Mouse (Mus musculus) midbrain, embryonic 11.5 days (tissue): ENCODE measurements around the gene Hspa2. TPM values are rescaled to one million over a fixed set of nuclear protein-coding genes. Genes with fewer than 3 reads are reported as not detected.

Source experiments
- ATAC-seq: fragments of 200-750 bp; cut with Nextera tagmentation; 2 replicates; pipeline ENCODE4 v1.8.0; 2017; ENCODE audit warnings: moderate TSS enrichment, moderate library complexity; ENCODE audit not compliant: low FRiP score
- DNase-seq: peaks from one replicate; pipeline ENCODE4 v3.0.0; 2015; ENCODE audit warnings: low spot score; ENCODE audit errors: missing footprints
- H3K27ac ChIP-seq: fragments of 300-500 bp; sonication (generic); 2 replicates; pipeline ENCODE4 v1.5.1; 2014; ENCODE audit warnings: low read depth, low read length
- H3K27me3 ChIP-seq: fragments of 300-500 bp; sonication (generic); 2 replicates; pipeline ENCODE4 v1.6.1; 2014; ENCODE audit warnings: mild to moderate bottlenecking, low read length, moderate library complexity, mixed read lengths; ENCODE audit not compliant: control insufficient read depth, insufficient read depth
- H3K36me3 ChIP-seq: fragments of 300-500 bp; sonication (generic); 2 replicates; pipeline ENCODE4 v1.6.1; 2014; ENCODE audit warnings: mild to moderate bottlenecking, low read length, moderate library complexity, mixed read lengths; ENCODE audit not compliant: control insufficient read depth, insufficient read depth
- H3K4me1 ChIP-seq: fragments of 300-500 bp; sonication (generic); 2 replicates; pipeline ENCODE4 v1.6.1; 2014; ENCODE audit warnings: low read length; ENCODE audit not compliant: control insufficient read depth, insufficient read depth
- H3K4me2 ChIP-seq: fragments of 300-500 bp; sonication (generic); 2 replicates; pipeline ENCODE4 v1.6.1; 2014; ENCODE audit warnings: mild to moderate bottlenecking, moderate library complexity
- H3K4me3 ChIP-seq: fragments of 300-500 bp; sonication (generic); 2 replicates; pipeline ENCODE4 v1.5.1; 2014; ENCODE audit warnings: low read depth, low read length
- H3K9ac ChIP-seq: fragments of 300-500 bp; sonication (generic); 2 replicates; pipeline ENCODE4 v1.6.1; 2014; ENCODE audit warnings: low read length
- H3K9me3 ChIP-seq: fragments of 300-500 bp; sonication (generic); 2 replicates; pipeline ENCODE4 v1.6.1; 2016; ENCODE audit warnings: low read length; ENCODE audit not compliant: control insufficient read depth
- WGBS: fragments of 180-500 bp; shearing (Covaris S2); extraction: QIAGEN DNeasy Blood & Tissue Kit; methylation state at CpG from one replicate; pipeline ENCODE4 v1.1.7; 2014; 5-methylcytosine and 5-hydroxymethylcytosine counted together
- polyA plus RNA-seq: library from polyadenylated mRNA; unstranded; fragments of >200 nt; fragmentation: Nextera tagmentation; extraction: Ambion mirVana; gene quantifications from 2 replicates; pipeline ENCODE4 v1.2.1, GENCODE M21; 2014

Hspa2 gene
- polyA plus RNA-seq, 1 experiment from 2014 or later = 5.1 TPM

DNA sequence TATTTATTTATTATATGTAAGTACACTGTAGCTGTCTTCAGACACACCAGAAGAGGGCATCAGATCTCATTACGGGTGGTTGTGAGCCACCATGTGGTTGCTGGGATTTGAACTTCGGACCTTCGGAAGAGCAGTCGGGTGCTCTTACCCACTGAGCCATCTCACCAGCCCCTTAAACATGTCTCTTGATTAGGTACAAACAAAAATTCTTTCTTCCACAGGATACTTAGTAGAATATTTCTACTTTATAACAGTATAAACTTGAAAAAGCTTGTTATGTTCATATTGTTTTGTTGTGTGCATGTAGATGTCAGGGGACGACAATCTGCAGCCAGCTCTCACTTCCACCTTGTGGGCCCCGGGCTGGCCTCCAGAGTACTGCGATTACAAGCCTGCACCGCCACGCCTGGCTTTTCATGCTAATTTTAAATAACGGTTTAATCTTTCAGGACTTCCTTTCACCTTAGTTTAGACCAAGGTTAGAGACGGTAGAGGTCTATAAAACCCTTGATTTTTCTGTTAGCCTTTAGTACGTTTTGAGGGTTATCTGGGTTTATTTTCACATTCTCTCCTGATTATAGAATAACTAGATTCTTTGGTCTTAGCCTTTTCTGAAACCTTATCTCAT lies 11.5 kb downstream of the Hspa2 start:
- DNase-seq (no peak), ATAC-seq (no peak)
- Histone ChIP-seq H3K9me3 (peaks cover 3% of the 10 kb centered on the region; the same call in 1 of the 2 replicates), H3K27ac (no peak overlapping the region), H3K27me3 (peaks cover 3% of the 10 kb centered on the region), H3K4me1 (peaks cover 5% of the 10 kb centered on the region), H3K4me3 (no peak overlapping the region), H3K4me2 (no peak overlapping the region), H3K36me3 (no peaks in the 10 kb centered on the region), H3K9ac (no peak overlapping the region)
- 87% methylated on average over 11 of the region's 12 CpGs for WGBS

DNA sequence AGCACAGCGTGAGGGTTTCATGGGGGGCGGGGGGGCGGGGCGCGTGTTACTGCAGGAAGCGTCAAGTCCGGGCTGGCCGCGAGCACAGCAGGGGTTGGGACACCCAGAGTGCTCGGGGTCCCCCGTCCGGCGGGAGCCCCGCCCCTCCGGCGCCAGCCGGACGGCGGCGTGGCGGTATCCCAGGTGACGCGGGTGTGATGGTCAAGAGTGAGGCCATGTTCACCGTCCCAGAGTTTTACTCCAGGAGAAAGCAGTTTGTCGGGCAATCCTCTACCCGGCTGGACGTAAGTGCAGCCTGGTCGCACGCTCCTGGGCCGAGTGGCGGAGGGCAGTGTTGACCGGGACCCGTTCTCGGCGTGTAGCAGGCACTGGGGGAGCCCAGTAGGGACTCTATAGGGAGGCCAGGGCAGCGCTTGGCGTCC lies 13.5 kb downstream of the Hspa2 start, which contains the start of gene Ppp1r36:
Ppp1r36 (plus strand) TSS at position 106 of the 422 bp plus-strand sequence.
- Histone ChIP-seq H3K4me1 (peaks cover 5% of the 10 kb centered on the region), H3K27me3 (peaks cover 3% of the 10 kb centered on the region), H3K36me3 (no peaks in the 10 kb centered on the region), H3K4me2 (peak within 1 kb of the TSS; percentile 59), H3K9me3 (peaks cover 3% of the 10 kb centered on the region; the same call in 1 of the 2 replicates), H3K9ac (peak within 1 kb of the TSS; percentile 18; the same call in 1 of the 2 replicates), H3K27ac (no peak within 1 kb of the TSS), H3K4me3 (peak within 1 kb of the TSS; percentile 35)
- DNase-seq = peak; percentile 89
- ATAC-seq = peak; percentile 54
- under 1% methylated on average over 37 of the region's 37 CpGs for WGBS

GRCm38 (mm10) chr12:76418346-76418745 lies 14.4 kb downstream of the Hspa2 start:
- H3K27ac ChIP-seq = no peak overlapping the region
- 92% methylated on average over 5 of the region's 5 CpGs for WGBS
- peaks cover 3% of the 10 kb centered on the region; the same call in 1 of the 2 replicates for H3K9me3 ChIP-seq
- H3K9ac ChIP-seq = no peak overlapping the region
- peaks cover 5% of the 10 kb centered on the region for H3K4me1 ChIP-seq
- no peak overlapping the region for H3K4me2 ChIP-seq
- peaks cover 3% of the 10 kb centered on the region for H3K27me3 ChIP-seq
- no peak overlapping the region for H3K4me3 ChIP-seq
- ATAC-seq (no peak), DNase-seq (no peak)
- H3K36me3 ChIP-seq = no peaks in the 10 kb centered on the region

DNA sequence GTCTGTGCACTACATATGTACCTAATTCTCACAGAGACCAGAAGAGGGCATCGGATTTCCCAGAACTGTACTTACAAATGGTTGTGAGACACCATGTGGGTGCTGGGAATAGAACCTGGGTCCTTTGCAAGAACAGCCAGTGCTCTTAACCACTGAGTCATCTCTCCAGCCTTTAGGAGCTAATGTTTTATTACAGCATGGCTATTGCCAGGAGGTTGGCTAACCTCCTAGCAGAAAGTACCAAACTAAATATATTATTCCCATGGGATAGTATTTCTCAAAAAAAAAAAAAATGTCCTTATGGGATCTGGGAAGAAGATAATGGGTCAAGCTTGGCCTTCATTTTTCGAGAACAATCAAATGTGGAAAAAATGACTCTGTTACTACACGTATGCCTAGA lies 21.3 kb downstream of the Hspa2 start:
- H3K27me3 ChIP-seq = no peaks in the 10 kb centered on the region
- no peaks in the 10 kb centered on the region for H3K36me3 ChIP-seq
- H3K4me1 ChIP-seq = no peaks in the 10 kb centered on the region
- no peak overlapping the region for H3K4me3 ChIP-seq
- 91% methylated on average over 3 of the region's 3 CpGs for WGBS
- H3K27ac ChIP-seq = no peak overlapping the region
- H3K9me3 ChIP-seq = no peaks in the 10 kb centered on the region
- H3K9ac ChIP-seq = no peak overlapping the region
- no peak overlapping the region for H3K4me2 ChIP-seq
- ATAC-seq (no peak), DNase-seq (peak; percentile 70)

DNA sequence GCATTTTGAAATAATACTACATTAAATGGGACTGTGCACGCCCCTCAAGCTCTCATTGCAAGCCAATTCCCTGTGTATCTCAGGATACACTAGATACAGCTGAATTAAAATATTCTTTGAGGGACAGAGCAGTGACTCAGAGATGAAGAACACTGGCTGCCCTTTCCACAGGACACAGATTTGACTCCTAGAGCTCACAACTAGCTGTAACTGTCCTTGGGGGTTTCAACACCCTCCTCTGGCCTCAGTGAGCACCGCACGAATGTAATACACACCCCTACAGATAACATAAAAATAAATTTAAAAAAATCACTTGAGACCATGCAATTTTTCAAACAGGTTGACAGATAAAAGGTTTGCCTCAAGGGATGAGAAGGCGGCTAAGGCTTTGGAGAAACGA lies 23.6 kb downstream of the Hspa2 start:
- WGBS = 69% methylated on average over 5 of the region's 5 CpGs

GRCm38 (mm10) chr12:76430879-76431406 lies 27.0 kb downstream of the Hspa2 start:
- Histone ChIP-seq H3K27me3 (no peaks in the 10 kb centered on the region; the same call in 1 of the 2 replicates), H3K9me3 (no peaks in the 10 kb centered on the region), H3K4me1 (peaks cover 4% of the 10 kb centered on the region; the same call in 1 of the 2 replicates), H3K4me2 (no peak overlapping the region), H3K4me3 (no peak overlapping the region), H3K9ac (no peak overlapping the region), H3K27ac (no peak overlapping the region), H3K36me3 (no peaks in the 10 kb centered on the region)
- no peak for DNase-seq
- WGBS = 65% methylated on average over 5 of the region's 5 CpGs
- no peak for ATAC-seq

More for the DNA sequence above, 23.6 kb downstream of the Hspa2 start:
- Histone ChIP-seq H3K9me3 (no peaks in the 10 kb centered on the region), H3K27ac (no peak overlapping the region), H3K4me3 (no peak overlapping the region), H3K27me3 (no peaks in the 10 kb centered on the region), H3K4me1 (no peaks in the 10 kb centered on the region), H3K4me2 (no peak overlapping the region), H3K9ac (no peak overlapping the region), H3K36me3 (no peaks in the 10 kb centered on the region)
- DNase-seq (no peak), ATAC-seq (no peak)

GRCm38 (mm10) chr12:76431431-76431830 lies 27.5 kb downstream of the Hspa2 start:
- H3K4me2 ChIP-seq = no peak overlapping the region
- H3K4me1 ChIP-seq = peaks cover 4% of the 10 kb centered on the region; the same call in 1 of the 2 replicates
- 90% methylated on average over 6 of the region's 6 CpGs for WGBS
- no peaks in the 10 kb centered on the region; the same call in 1 of the 2 replicates for H3K27me3 ChIP-seq
- no peak overlapping the region for H3K4me3 ChIP-seq
- H3K36me3 ChIP-seq = no peaks in the 10 kb centered on the region
- H3K9ac ChIP-seq = no peak overlapping the region
- no peak overlapping the region for H3K27ac ChIP-seq
- H3K9me3 ChIP-seq = no peaks in the 10 kb centered on the region
- ATAC-seq = no peak
- DNase-seq = no peak

DNA sequence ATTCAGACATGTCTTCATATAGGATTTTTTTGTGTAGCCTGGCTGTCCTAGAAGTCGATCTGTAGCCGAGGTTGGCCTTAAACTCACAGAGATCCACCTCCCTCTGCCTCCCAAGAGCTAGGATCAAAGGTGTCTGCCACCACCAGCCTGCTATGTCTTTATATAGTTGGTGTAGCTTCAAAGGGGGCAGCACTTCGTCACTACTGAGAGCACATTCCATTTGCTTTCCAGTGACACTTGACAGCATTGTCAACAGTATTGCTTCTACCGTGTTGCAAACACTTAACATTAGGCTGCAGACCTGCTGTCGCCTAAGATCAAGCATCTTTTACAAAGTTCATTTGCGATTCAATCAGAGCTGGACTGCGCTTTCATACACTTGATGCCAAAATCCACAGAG lies 30.1 kb downstream of the Hspa2 start:
- H3K4me1 ChIP-seq = peaks cover 4% of the 10 kb centered on the region; the same call in 1 of the 2 replicates
- no peaks in the 10 kb centered on the region for H3K36me3 ChIP-seq
- H3K9ac ChIP-seq = no peak overlapping the region
- 41% methylated on average over 7 of the region's 7 CpGs for WGBS
- H3K4me3 ChIP-seq = no peak overlapping the region
- H3K27ac ChIP-seq = no peak overlapping the region
- DNase-seq = no peak
- no peak for ATAC-seq
- no peaks in the 10 kb centered on the region for H3K9me3 ChIP-seq
- H3K27me3 ChIP-seq = no peaks in the 10 kb centered on the region; the same call in 1 of the 2 replicates
- H3K4me2 ChIP-seq = no peak overlapping the region

DNA sequence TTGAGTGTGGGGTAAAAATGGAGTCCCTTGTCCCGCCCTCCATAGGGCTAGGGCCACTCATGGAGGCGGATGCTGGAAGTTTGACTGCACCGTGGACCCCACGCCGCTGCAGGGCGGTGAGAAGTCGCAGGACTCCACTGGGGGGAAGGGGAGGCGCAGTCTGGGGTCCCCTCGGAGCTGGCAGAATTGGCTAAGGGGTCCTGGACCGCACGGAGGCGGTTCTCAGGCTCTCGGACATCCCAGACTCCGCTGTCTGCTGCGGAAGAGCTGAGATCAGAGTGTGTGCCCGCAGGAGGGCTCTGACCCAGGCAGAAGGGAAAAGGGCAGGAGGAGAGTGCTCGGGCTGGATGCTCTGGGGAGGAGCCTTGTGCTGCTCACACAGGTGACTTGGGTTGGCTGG lies 31.1 kb downstream of the Hspa2 start:
- ATAC-seq (0 out of 2 replicates have a peak, but pooled peaks have one; percentile 35), DNase-seq (peak; percentile 89)
- H3K27me3 ChIP-seq = no peaks in the 10 kb centered on the region; the same call in 1 of the 2 replicates
- peak overlapping the region; percentile 27; the same call in 1 of the 2 replicates for H3K4me3 ChIP-seq
- no peaks in the 10 kb centered on the region for H3K36me3 ChIP-seq
- H3K27ac ChIP-seq = no peak overlapping the region
- H3K9me3 ChIP-seq = no peaks in the 10 kb centered on the region
- H3K4me2 ChIP-seq = peak overlapping the region; percentile 46
- H3K4me1 ChIP-seq = peaks cover 4% of the 10 kb centered on the region; the same call in 1 of the 2 replicates
- 3% methylated on average over 17 of the region's 17 CpGs for WGBS
- peak overlapping the region; percentile 45 for H3K9ac ChIP-seq
